Mouse (Mus musculus) thymus, postnatal 14 days (tissue): ENCODE measurements at regions not wholly inside any gene's neighbourhood (a gene's known extent, or its start where the extent isn't known, plus 50 kb on each side); places are given as distances from the start of the nearest gene placed in this dataset.

Experiments used
- DNase-seq: peaks from one replicate; pipeline ENCODE4 v3.0.0; 2021

DNA sequence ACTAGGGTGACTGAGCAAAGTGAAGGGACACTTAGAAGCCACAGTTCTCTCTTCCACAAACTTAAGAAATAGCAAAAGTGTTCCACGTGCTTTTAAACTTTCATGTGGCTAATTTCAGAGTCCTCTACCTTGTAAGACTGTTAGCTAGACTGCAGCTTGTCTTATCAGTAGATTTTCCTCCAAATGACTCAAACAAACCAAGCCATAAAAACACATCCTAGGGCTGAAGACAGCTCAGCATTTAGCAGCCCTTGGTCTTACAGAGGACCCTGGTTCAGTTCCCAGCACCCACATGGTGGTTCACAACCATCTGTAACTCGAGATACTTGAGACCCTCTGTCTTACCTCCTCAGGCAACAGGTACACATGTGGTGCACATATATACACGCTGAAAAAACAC, 209.9 kb upstream of the Klf14 start:
- DNase-seq, result no peak

DNA sequence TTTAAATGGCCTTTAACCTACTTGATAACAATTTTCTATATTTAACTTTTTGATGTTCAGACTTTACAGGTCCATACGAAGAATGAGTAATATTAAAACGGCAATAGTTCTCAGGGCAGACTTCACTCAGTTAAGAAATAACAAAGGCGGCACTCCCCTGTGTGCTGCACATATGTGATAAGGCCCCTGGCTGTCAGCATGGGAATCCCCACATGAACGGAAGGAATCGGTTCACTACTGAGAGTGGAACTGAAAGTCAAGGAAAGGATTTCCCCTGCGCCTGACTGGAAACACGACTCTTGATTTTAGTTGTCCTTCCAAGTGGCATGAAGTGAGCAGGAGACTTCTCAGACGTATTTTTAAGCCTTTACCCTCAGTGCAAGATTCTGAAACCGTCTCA, 210.5 kb upstream of the Klf14 start:
- no peak for DNase-seq

GRCm38 (mm10) chr6:31169868-31170600, 211.2 kb upstream of the Klf14 start:
- DNase-seq, result no peak

- no peak for DNase-seq
These were observed 213.1 kb upstream of the Klf14 start for GRCm38 (mm10) chr6:31171831-31172569.

GRCm38 (mm10) chr6:31175769-31176168, 216.9 kb upstream of the Klf14 start:
- DNase-seq, result no peak

DNA sequence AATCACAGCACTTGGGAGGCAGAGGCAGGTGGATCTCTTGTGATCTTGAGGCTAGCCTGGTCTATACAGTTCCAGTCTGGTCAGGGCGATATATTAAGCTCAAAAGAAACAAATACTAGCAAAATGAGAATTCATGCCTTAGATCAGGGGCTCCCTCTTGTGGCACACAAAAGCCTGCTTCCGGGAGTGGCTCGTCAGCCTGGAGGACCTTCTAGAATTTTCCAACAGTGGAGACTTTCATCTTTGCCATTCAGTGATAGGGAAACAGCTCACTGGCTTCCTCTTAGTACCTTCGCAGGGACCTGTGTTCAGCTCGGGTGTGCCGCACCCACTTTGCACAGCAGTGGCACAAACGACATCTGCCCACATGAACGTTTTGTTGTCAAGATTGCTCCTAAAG, 217.5 kb upstream of the Klf14 start:
- peak; percentile 56 for DNase-seq

DNA sequence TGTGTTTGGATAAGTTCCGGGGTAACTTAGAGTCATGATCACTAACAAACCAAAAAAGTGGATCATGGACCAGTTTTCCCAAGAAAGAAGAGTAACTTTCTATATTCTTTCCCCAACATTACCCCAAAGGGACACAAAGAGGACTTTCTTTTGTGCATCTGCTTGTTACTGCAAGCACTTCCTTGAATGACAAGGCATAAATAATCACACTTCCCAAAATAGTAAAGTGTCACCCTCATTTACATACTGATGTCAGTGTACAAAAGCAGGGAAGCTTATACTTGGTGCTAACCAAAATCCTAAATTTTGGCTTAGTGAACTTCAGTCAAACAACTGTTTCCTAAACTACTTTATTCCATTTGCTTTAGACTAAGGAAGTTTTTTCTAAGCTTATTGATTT, 218.0 kb upstream of the Klf14 start:
- DNase-seq, result no peak

DNA sequence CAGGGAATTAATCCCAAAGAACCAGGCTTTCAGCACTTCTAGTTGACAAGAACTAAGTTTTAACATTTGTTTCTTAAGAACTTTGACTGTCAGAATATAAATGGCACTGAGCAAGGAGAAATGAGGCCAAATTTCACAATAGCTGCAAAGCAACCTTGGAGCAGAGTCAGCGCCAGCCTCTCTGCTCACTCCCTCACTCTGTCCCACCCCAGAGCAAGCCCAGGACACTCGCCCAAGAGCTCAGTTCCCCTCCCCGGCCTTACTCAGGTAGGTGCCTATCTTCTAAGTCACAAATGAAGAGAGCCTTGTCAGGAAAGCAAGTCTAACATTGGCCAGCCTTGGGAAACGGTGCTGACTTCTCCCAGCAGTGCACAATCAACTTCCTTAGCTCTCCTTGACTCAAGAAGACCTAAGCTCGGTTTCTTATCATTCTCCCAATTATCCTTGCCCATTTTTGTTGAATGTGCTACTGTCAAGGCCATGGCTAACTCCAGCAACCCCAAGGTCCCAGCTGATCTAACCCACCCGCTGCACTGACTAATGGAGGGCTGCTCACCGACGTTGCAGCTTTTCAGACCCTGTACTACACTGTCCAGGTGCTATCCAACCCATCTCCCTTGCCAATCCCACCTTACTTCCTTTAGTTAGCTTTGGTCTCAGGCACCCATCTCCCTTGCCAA, 219.5 kb upstream of the Klf14 start:
- DNase-seq, result no peak

- DNase-seq, result no peak
These were observed 216.3 kb upstream of the Mkln1 start for GRCm38 (mm10) chr6:31182284-31182683.

DNA sequence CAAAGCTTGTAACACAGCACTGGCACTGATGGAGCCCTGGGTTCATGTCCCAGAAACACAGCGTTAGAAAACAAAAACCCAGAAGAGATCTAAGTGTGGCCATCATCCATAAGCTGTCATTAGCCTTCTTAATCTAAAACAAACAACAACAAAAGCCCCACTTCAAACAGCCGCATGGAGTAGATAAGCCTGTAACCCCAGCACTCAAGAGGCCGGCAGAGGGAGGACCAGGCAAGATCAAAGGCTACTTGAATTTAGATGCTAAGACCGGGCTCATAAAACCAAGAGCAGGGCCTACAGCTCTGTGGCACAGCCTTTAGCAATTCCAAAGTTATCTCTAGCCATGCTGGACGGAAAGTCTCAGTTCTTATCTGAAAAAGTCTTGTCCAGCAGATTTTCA, 215.4 kb upstream of the Mkln1 start:
- no peak for DNase-seq

GRCm38 (mm10) chr6:31184554-31184953, 214.0 kb upstream of the Mkln1 start:
- DNase-seq, result no peak

DNA sequence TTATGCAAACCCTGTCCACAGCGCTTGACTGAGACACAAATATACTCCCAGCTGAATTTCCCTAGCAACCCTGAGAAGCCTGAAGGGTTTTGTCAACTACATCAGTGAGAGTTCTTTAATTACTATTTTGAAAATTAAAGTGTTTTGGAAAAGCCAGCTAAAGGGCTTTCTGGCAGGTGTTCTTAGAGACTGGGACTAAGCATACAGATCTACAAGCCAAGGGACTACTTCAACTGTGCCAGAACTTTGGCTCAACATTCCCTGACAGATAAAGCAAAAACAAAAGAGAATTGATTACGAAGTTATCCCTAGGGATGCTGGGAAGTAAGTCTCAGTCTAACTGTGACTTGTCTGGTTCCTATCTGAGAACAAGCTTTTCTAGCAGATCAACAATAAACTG, 213.4 kb upstream of the Mkln1 start:
- no peak for DNase-seq

DNA sequence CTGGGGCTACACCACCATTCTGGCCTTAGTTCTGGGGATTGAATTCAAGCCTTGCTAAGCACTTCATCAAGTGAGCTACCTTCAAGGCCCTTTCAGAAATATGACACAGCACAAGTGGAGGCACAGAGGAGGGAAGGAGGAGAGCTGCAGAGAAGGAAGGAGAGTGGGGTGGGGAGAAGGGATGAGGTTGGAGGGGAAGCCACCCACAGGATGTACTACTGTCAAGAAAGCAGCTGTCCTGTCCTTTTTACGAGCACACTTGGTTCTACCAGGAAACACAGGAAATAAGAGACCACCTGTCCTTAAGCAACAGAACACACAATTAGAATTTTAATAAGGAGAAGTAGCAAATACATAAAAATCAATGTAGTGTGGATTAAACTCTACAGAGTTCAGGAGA, 210.5 kb upstream of the Mkln1 start:
- no peak for DNase-seq

GRCm38 (mm10) chr6:31189060-31189459, 209.5 kb upstream of the Mkln1 start:
- DNase-seq, result peak; percentile 57

DNA sequence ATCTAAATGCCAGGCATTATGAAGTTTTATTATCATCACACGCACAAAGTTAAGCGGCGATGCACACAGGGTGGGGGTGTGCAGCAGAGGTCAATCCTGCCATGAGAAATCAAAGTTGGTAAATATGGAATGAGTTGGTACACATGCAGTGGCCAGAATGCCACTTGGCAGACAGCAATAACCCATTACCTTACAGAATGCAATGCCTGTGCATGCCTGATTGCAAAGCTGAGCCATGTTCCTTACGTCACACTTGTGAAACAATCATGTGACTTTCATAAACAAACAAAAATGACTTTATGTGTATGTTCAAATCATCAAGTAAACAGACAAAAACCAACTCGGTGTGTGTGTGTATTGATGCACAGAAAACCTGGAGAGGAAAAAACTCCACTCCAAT, 208.5 kb upstream of the Mkln1 start:
- no peak for DNase-seq

DNA sequence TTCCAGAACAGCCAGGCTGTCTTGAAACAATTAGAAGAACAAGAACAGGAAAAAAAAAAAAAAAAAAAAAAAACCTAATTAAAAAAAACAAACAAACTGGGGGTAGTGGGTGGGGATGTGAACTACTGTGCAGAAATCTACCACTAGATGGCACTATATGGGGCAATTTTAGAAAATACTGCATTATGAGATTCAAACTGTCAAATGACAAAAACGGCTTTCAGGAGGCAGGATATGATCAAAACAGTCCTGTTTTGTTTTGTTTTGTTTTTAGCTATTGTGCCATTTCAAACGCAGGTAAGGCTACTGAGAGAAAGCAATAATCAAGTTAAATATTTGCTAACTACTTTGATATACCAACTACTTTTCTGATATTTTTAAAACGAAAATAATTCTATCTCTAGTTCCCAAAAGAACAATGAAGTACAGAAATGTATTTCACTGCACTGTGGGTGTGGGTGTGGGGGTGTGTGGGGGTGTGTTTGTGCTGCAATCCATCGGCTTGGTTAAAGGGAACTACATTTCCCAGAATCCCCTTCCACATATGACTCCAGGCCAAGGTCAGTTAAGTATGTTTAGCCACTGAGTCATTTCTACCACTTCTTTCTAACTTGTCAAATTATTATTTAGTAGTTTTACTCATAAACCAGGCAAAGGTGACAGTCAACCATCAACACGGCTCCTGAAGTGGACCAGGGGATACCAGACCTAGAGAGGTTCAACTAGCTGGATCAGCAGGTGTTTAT, 207.7 kb upstream of the Mkln1 start:
- DNase-seq, result peak; percentile 41

DNA sequence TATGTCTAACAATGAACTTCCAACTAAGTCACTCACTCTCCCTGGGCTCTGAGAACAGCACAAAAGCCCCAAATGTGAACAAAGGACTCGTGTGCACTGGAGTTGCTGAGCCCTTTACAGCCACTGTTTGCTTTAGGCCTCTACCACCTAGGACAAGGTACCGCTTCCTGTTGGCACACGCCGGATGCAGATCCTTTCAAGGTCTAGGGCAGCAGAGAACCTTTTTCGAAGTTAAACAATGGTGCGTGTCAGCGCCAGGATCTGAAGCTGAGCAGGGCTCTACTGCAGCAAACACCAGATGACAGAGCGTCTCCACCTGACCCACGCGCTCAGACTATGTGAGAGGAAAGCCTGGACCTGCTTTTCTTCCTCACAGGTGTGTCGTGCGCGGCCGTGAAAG, 207.0 kb upstream of the Mkln1 start:
- peak; percentile 50 for DNase-seq

- DNase-seq, result no peak
These were observed 206.3 kb upstream of the Mkln1 start for GRCm38 (mm10) chr6:31192197-31192596.

GRCm38 (mm10) chr6:31193202-31193601, 205.3 kb upstream of the Mkln1 start:
- no peak for DNase-seq

GRCm38 (mm10) chr6:31197631-31198338, 200.8 kb upstream of the Mkln1 start:
- DNase-seq, result peak; percentile 45

DNA sequence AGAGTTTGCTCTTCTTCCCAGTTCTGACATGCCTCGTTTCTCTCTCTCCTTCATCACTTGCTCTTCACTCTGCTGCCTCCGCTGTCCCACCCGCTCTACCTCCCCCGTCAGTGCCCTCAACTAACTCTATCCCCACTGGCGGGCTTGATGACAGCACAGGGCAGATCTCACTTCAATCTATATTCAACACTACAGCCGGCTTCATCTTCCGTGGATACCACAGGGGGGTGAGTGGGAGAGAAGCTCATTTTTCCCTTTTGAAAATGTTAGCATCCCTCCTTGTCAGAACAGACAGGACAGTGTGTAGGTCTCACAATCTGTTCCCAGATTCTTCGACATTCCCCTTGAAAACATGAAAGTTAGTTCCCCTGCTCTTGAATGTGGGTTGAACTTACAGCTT, 200.2 kb upstream of the Mkln1 start:
- DNase-seq, result no peak

- DNase-seq, result no peak
These were observed 197.8 kb upstream of the Mkln1 start for GRCm38 (mm10) chr6:31200705-31201104.
